Mouse (Mus musculus): ENCODE data around the gene Gm10837. TPM values are rescaled to one million over a fixed set of nuclear protein-coding genes. Genes with fewer than 3 reads are reported as not detected.

The Gm10837 gene
- total RNA-seq, 2 experiments from 2014 or later: not detected

DNA sequence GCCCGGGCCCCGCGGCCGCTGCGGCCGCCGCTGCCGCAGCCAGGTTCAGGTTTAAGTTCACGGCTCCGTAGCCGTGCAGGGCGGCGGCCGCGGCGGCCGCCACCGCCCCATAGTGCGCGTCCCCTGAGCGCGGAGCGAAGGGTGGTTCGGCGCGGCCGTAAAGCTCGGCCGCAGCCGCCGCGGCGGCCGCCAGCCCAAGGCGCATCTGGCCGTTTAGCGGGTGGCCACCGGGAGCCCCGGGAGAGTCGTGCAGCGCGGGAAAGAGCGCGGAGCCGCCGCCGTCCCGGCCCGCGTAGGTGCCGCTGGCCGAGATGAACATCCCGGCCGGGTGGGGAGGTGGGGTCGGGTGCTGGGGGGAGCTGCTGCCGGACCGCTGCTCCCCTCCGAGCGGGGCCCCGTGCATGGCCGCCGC is 26.0 kb upstream of the Gm10837 start:
- no peak for DNase-seq (ENCODE audit: low spot score in 2 of 2)

DNA sequence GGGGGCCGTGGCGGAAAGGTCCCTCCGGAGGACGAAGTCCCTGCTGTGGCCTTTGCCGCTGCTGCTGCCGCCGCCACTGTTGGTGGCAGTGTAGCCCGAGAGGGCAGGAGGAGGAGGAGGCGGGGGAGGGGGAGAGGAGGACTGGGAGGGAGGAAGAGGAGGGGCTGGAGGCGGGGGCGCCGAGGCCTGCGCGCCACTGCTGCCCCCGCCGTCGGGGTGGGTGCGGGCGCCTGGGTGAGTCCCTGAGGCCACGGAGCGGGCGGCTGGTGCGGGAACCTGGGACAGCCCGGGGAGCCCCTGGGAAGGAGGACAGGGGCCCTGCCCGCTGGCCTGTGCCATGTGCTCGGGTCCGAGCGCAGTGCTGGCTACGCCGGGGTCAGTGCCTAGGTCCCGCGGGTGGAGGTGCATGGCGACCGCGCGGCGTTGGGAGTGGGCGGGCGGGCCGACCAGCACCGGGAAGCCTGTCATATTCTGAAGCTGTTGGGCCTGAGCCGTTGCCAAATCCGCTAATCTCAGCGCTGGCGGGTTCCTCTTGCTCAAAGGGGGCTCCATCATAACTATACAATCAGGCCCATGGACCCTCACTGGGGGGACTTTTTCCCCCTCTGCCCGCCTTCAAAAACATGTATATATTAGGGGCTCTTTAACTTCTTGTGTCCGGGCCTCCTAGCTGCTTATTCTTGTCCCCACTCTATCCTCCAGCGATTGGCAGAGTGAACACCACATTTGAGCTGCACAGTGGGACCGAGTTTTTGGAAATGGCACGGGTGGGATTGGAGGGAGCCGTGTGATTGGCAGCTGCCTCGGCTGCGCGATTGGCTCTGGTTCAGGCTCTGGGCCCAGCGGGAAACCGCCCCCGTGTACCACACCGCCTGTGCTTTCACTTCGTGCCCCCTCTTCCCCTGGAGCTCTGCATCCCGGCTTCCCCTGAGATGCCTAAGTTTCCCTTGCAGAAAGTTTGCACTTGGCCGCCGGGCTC is 25.3 kb upstream of the Gm10837 start, which contains the start of gene Zic5:
Zic5 (minus strand) TSS at position 915 of the 979 bp plus-strand sequence.
- DNase-seq (ENCODE audit: low spot score in 2 of 2): no peak

DNA sequence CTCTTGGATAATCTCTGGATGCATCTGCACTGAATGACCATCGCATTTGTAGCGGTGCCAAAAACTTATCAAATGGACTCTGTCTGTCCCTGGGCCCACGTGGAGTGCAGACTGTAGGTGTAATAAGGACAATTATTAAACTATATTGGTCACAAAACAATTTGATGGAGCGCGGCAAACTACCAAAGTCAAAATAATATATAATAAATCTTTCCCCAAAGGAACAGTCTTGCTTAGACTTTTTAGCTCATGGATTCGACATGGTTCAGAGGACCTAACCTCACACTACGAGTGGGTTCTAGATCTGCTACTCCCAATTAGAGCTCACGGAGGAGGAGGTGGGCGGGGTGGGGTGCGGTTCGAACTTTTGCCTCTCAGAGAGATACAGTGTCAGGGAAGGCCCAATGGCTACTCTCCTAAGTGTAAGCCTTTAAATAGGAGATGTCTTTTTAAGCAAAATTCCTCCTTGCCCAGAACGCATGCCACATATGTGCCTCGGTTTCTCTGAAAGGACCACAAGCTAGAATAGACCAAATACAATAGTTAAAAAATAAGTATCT is 24.4 kb upstream of the Gm10837 start:
- DNase-seq (ENCODE audit: low spot score in 2 of 2): no peak

DNA sequence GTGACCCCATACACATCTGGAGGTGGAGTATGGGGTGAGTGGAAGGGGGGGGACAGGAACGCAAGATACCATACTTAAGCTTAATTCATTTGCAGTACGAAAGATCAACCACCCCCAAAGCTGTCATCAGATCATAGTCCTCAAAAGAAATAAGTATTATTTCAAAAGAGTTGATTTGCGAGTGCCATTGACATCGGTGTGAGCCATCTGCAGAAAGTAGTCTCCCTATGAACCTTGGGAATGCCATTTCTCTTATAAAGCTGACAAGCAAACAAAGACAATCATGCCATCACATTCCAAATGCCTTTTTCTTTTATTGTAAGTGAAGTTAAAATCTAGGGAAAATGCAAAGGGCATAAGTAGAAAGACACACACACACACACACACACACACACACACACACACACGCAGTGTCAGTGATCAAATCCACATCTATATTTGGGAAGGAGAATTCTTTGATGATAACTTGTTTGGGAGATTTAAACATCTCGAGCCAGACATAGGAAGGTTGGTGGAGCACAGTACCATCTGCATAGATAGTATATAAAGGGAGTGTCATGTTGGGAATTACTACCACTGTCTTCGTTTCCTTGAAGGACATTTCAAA is 23.5 kb upstream of the Gm10837 start:
- DNase-seq (ENCODE audit: low spot score in 2 of 2): no peak

DNA sequence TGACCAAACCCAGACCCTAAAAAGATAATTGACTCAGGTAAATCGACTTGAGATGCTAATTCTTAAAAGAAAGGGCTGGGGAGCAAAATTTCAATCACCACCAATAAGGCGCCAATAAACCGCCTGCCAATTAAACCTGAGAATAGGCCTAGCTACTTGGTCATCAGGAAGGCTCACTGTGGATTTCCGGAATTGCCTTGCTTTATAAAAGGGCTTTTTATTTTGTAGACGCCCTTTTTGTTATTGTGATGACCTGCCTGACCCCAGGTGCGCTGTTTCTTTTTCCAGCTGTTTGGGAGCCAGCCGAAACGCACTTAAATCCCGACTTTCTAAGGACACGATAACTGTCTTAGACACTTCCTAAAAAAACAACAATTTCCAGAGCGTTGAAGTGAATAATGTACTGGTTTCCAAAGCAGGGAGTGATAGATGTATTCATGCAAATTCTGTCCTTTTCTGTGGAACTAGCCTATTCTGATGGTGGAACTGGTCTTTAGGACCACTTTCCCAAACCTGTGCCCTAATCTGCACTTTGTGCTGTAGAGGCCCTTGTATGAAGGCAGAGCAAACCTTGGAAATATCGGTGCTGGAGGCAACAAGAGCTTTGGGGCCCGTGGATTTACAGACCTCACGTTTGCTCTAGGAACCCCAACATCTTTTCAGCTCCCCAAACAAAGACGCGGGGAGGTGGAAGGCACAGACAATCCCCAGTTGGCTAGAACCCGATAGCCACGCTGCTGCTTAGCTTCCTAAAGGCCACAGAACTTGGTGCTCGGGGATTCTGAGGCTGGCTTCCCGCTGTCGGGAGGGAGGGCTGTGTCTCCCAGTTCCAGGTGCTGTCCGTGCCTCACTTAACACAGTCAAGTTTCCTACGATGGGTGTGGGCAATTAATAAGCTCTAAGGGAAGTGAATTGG is 22.2 kb upstream of the Gm10837 start:
- DNase-seq (ENCODE audit: low spot score in 2 of 2): no peak

DNA sequence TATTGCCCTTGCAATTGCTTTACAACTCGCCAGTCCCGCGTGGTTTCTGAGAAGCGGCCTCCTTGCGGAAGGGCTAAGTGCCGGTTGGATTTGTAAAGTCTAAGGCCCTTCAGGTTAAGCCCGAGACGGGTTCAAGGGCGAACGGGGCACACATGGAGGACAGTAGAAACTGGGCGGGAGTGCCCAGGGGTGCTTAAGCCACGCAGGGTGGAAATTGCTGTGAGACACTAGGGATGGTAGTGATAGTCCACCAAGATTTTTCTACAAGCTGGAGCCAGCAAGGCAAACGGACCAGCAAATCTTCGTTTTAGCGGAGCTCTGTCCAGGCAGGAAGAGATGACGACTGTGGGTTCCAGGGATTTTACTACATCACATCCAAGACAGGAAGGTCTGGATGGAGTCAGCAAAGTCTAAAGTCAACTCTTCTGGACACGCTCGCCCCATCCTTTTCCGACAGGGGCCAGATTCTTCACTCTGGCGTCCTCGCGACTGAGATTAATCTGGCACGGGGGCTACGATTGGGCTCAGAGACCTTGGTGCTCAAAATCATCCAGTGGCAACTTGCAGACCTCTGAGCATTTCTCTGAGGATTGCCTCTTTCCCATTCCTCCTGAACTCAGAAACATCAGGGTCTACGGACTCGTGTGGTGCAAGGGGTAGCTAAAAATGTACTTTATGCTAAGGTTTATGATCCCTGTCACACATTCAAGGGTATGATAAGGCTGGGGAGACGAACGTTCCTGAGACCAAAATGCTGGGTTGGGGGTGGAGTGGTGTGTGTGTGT is 21.2 kb upstream of the Gm10837 start:
- no peak for DNase-seq (ENCODE audit: low spot score in 2 of 2)

DNA sequence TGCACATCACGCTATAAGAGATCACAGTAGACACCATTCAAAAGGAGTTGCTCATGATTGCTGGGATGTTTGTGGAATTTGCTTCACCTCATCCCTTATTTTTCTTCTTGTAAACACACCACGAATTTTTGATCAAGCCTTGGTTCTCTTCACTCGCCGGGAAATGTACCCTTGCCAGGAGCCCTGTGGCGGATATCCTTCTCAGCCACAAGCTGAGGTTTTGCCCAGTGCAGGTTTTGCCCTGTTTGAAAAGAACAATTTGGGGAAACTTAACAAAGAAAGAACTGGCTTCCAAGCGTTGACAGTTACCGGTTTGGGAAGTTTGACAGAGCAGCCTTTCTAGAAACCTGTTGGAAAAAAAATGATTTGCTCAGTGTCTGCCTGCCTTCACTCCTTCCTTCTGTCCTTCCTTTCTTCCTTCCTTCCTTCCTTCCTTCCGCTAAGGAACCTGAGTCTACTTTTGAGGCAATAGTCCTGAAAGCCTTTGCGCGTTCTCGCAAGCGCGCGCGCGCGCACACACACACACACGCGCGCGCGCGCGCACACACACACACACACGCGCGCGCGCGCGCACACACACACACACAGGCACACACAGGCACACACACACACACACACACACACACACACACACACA is 18.8 kb upstream of the Gm10837 start:
- DNase-seq (ENCODE audit: low spot score in 2 of 2): no peak

DNA sequence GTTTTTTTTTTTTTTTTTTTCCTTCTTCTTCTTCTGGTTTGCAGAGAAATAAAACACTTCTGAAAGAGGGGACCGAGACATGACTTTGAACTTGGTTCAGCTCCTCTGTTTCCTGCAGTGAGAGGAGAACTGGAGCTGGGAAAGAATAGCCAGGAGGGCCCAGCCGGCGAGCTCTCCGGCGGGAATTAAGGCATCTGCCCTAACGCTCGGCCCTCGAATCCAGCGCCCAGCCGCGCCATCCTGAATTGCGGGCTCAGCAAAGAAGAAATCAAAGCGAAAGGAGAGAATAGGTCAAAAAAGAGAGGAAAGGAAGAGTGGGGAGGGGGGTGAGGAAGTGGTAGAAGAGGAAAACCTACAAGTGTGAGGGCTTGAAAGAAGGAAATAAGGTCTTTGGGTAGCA is 18.2 kb upstream of the Gm10837 start:
- DNase-seq (ENCODE audit: low spot score in 2 of 2): no peak

DNA sequence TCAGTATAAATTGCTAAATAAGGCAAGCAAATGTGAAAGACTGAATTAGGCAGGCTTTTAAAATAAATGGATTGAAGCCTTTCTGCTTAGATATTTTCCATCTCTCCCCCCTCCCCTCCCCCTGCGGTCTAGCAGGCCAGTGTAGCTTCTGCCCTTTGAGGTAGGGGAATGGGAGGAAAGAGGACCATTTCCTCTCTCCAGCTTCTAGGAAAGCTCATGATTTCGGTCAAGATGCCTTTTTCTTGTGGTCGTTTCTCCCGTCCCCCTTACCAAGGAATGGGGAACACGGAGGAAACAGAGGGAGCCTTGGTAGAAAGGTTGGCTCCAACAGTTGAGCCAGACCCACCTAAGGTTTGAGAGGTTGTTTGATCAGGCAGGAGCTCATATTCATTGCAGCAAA is 17.7 kb upstream of the Gm10837 start:
- no peak for DNase-seq (ENCODE audit: low spot score in 2 of 2)

DNA sequence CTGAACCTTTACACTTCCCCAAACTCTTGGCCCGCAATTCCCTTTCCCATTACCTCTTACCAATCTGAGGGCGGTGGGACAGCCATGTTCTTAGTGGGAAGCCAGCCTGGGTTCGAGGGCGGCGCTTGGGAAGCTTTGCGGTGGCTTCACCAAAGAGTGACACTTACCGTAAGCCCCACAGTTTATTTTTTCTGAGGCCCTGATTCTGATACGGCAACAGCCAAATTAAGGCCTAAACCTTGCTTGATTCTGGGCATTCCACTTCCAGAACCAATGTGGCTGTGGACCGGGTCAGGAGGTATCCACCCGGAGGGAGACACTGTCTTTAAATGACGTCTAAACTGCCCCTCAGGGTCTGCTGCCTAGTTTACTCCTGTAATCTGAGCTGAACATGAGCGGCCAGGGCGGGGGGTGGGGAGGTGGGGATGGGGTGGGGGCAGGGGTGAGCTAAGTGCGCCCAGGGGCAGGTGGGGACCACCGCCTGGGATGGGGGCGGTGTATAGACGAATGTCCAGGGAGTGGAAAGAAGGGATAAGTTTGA is 17.1 kb upstream of the Gm10837 start:
- no peak for DNase-seq (ENCODE audit: low spot score in 2 of 2)

DNA sequence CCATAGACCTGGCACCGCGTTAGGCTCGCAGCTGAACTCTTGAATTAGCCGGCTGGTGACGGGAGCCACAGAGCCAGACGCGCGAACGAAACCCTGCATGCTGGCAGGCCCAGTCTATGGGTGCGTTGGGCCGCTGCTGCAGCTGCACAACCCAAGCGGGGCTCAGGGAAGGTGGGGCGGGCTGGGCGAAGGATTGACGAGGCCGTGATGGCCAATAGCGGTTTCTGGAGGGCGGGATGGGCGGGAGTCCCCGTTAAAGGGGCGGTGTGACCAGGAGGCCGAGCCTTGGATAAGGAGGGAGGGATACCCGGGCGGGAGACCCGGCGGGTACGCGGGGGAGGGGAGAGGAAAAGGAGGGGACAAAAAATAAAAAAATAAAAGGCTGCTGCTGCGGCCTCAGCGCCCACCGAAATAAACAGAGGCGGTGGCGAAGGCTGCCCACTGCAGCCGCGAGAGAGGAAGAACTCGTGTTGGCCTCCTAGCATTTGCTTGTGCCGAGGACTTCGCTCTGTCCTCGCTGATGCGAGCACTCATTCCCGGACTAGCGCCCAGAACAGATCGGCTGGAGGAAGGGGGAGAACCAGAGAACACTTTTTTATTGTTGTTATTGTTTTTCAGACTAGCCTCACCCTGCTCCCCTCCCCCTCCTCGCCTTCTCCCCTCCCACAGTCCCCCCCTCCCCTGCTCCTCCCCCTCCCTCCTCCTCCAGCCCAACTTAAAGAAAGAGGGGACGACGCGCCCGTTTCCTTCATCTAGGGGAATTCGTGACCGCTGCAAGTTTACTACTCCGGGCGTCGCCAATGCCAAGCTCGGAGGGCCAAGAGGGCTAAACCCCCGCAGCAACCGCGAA is 16.1 kb upstream of the Gm10837 start:
- no peak for DNase-seq (ENCODE audit: low spot score in 2 of 2)

DNA sequence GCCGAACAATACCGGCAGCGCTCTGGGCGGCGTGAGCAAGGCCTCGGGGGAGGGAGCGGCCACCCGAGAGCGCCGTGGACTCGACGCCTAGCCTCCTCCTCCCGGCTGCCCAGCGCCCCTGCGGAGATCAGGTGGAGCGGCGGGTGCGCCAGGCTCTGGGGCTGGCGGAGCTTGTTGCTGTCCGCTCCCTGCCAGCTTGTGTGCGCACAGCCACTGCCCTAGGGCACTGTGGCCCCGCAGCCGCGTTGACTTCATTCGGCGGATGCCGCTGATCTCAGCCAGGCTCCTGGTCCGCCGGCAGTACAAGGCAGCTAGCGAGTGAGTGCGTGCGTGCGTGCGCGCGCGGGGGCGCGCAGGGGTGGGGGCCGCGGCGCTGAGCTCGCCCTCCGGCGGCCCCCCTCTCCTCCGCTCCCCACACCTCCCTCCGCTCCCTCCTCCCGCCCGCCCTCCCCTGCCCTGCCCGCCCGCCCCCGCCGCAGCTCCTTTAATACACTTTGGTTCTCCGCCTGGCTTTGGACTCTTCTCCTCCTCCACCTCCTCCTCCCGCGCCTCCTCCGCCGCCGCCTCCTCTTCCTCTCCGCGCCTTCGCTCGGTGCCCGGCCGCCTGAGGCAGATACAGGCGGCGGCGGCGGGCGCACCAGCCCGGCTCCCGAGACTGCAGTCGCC is 15.4 kb upstream of the Gm10837 start, which contains the start of gene Zic2:
Zic2 (plus strand) TSS at position 545 of the 666 bp plus-strand sequence.
- no peak for DNase-seq (ENCODE audit: low spot score in 2 of 2)

DNA sequence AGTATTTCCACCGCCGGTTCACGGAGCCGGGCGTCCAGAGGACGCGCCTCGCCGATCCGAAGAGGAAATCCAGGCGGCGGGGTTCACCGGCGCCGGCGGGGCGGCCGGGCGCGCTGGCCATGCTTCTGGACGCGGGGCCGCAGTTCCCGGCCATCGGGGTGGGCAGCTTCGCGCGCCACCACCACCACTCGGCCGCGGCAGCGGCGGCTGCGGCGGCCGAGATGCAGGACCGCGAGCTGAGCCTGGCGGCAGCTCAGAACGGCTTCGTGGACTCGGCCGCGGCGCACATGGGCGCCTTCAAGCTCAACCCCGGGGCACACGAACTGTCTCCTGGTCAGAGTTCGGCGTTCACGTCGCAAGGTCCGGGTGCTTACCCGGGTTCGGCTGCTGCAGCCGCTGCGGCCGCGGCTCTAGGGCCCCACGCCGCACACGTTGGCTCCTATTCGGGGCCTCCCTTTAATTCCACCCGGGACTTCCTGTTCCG is 14.8 kb upstream of the Gm10837 start:
- DNase-seq (ENCODE audit: low spot score in 2 of 2): no peak

DNA sequence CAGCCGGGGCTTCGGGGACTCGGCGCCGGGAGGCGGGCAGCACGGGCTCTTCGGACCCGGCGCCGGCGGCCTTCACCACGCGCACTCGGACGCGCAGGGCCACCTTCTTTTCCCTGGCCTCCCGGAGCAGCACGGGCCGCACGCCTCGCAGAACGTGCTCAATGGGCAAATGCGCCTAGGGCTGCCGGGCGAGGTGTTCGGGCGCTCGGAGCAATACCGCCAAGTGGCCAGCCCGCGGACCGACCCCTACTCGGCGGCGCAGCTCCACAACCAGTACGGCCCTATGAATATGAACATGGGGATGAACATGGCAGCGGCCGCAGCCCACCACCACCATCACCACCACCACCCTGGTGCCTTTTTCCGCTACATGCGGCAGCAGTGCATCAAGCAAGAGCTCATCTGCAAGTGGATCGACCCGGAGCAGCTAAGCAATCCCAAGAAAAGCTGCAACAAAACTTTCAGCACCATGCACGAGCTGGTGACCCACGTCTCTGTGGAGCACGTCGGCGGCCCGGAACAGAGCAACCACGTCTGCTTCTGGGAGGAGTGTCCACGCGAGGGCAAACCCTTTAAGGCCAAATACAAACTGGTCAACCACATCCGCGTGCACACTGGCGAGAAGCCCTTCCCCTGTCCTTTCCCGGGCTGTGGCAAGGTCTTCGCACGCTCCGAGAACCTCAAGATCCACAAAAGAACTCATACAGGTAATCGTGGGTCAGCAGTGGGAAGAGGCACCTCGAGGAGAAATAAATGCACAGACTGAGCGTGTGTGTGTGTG is 14.2 kb upstream of the Gm10837 start:
- DNase-seq (ENCODE audit: low spot score in 2 of 2): no peak

DNA sequence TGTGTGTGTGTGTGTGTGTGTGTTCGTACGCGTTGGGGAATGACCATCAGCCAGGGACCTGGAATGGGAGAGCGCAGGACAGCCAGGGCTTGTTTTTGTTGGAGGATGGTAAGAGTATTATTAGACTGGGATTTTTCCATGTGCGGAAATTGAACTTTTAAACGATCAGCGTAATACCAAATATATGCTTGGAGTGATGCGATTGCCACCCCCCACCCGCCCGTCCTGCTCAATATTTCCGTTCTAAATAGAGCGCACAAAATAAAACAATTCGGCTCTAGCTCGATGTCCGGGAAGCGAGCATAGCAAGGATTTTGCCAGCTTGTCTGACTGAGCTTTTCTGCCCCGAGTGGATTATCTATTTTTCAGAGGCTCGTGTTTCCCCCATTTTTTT is 13.6 kb upstream of the Gm10837 start:
- DNase-seq (ENCODE audit: low spot score in 2 of 2): no peak

DNA sequence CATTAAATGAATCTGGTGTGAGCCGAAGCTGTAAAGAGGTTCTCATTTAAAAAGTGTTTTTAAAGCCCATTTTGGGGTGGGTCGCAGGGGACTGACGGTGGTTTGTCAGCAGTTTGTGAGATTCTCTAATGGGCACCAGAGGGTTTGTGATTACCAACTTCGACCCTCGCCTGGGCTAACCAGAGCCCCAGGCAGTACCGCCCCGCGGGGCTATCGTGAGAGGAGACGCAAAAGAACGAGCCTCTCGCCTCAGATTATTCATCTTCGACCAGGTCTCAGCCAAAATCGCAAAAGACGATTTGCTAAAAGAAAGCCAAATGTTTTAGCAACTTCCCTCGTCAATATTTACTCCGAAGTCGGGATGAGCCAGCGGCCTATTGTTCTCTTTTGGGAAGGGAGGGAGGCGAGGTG is 13.1 kb upstream of the Gm10837 start:
- no peak for DNase-seq (ENCODE audit: low spot score in 2 of 2)

Data from adrenal gland, postnatal 4 days (tissue).